Mouse (Mus musculus) olfactory bulb, adult 2 months (tissue): ENCODE results near the gene Snd1. TPM values are rescaled to one million over a fixed set of nuclear protein-coding genes. Genes with fewer than 3 reads are reported as not detected.

Experiments used
- H3K27ac ChIP-seq: fragments of 200-500 bp; 2 replicates; pipeline ENCODE4 v1.5.1; 2012; ENCODE audit warnings: low read depth, low read length; ENCODE audit not compliant: insufficient read depth
- H3K4me1 ChIP-seq: fragments of 200-500 bp; 2 replicates; pipeline ENCODE4 v1.6.1; 2012; ENCODE audit warnings: low read length; ENCODE audit not compliant: control insufficient read depth, insufficient read depth
- H3K4me3 ChIP-seq: fragments of 200-500 bp; 2 replicates; pipeline ENCODE4 v1.5.1; 2012; ENCODE audit warnings: mild to moderate bottlenecking, low read depth, low read length, moderate library complexity; ENCODE audit not compliant: insufficient read depth
- CTCF ChIP-seq: fragments of 200-500 bp; IDR thresholded peaks from 2 replicates; pipeline ENCODE4 v1.5.1; 2012; ENCODE audit warnings: low read depth, mild to moderate bottlenecking, low read length, moderate library complexity; ENCODE audit not compliant: insufficient read depth
- POLR2A ChIP-seq: fragments of 200-500 bp; IDR thresholded peaks from 2 replicates; pipeline ENCODE4 v1.6.1; 2012; ENCODE audit warnings: mild to moderate bottlenecking, low read depth, low read length, moderate library complexity; ENCODE audit not compliant: insufficient read depth
- WGBS: fragments of 180-500 bp; shearing (Covaris S2); methylation state at CpG from one replicate; pipeline ENCODE4 v1.1.7; 2018; 5-methylcytosine and 5-hydroxymethylcytosine counted together
- polyA plus RNA-seq: library from polyadenylated mRNA; stranded (reverse); fragments of >200 nt; gene quantifications from 2 replicates; pipeline ENCODE4 v1.2.4, GENCODE M21; 2012; ENCODE audit warnings: low replicate concordance; ENCODE audit not compliant: missing spikeins, insufficient read depth, insufficient read length

Snd1 gene
- polyA plus RNA-seq, 1 experiment, result not detected

DNA sequence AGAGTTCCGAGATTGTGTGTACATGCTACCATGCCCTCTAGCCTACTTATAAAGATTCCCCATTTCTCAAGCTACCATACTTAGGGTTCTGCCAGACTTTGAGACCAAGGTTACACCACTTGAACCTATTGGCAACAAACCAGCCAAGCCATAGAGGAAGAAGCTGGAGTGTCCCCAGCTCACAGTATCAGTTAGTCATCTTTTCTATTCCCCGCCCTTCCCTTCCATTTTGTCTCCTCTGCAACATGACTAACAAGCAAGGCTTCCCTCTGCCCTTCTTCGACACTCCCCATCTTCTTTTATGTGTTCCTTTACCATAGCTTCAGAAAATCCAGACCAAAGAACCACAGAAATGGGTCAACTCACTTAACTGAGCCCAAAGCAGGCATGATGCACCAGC lies 391.3 kb downstream of the Snd1 start:
- Histone ChIP-seq H3K27ac (no peak overlapping the region), H3K4me3 (no peak overlapping the region), H3K4me1 (peaks cover 23% of the 10 kb centered on the region)
- WGBS, result 100% methylated on average over 3 of the region's 3 CpGs
- TF ChIP-seq CTCF (no peak), POLR2A (no peak)

GRCm38 (mm10) chr6:28867516-28868251 lies 392.7 kb downstream of the Snd1 start:
- Histone ChIP-seq H3K27ac (no peak overlapping the region), H3K4me1 (peaks cover 30% of the 10 kb centered on the region), H3K4me3 (no peak overlapping the region)
- WGBS, result 35% methylated on average over 2 of the region's 2 CpGs
- no peak for TF ChIP-seq POLR2A
- no peak for TF ChIP-seq CTCF

- H3K4me3 ChIP-seq, result no peak overlapping the region
- TF ChIP-seq POLR2A (no peak), CTCF (no peak)
- peaks cover 35% of the 10 kb centered on the region for H3K4me1 ChIP-seq
- 70% methylated on average over 5 of the region's 5 CpGs for WGBS
- H3K27ac ChIP-seq, result no peak overlapping the region
Measured at GRCm38 (mm10) chr6:28871725-28872420, 396.9 kb downstream of the Snd1 start.

DNA sequence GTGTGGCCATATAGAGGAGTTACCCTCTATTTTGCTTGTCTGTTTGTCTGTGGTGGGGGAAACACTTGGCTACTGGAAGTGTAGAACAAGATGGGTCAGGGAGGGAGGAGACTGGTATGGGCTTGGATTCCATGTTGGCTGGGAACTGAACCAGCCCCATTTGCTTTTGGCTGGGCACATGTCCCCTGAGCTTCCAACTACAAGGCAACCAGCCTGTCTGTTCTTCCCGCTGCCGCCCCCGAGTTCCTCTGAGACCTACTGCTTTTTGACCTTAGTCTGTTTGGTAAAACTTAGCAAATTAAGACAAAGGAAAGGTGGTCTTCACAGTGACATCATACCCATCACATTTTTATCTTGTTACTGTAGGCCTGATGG lies 397.5 kb downstream of the Snd1 start:
- Histone ChIP-seq H3K27ac (no peak overlapping the region), H3K4me1 (peaks cover 34% of the 10 kb centered on the region), H3K4me3 (no peak overlapping the region)
- no peak for TF ChIP-seq POLR2A
- TF ChIP-seq CTCF, result no peak
- whole genome bisulfite sequencing, result 78% methylated on average over 3 of the region's 3 CpGs

DNA sequence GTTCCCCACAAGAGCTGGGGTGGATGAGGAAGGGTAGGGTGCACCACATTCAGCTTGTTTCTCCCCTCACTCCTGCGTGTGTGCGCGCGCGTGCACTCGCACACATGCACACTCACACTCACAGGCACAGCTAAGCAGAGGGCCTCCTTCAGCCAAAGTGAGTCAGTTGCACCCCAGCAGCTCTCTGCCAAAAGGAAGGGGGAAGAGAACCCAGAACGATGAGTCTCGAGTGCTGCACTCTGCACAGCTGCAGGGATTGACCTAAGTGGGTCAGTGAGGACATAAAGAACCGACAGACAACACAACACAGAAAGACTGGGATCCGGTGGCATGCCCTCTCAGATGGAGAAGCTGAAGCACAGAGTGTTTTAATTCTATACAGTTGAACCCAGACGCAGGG lies 399.1 kb downstream of the Snd1 start:
- H3K4me3 ChIP-seq, result no peak overlapping the region
- 61% methylated on average over 11 of the region's 11 CpGs for WGBS
- TF ChIP-seq CTCF (no peak), POLR2A (no peak)
- H3K4me1 ChIP-seq, result peaks cover 37% of the 10 kb centered on the region
- H3K27ac ChIP-seq, result no peak overlapping the region; the same call in 1 of the 2 replicates

- 95% methylated on average over 5 of the region's 5 CpGs for WGBS
- TF ChIP-seq POLR2A (no peak), CTCF (no peak)
- Histone ChIP-seq H3K27ac (no peak overlapping the region), H3K4me1 (peaks cover 37% of the 10 kb centered on the region), H3K4me3 (no peak overlapping the region)
Measured at GRCm38 (mm10) chr6:28874759-28875158, 399.8 kb downstream of the Snd1 start.

DNA sequence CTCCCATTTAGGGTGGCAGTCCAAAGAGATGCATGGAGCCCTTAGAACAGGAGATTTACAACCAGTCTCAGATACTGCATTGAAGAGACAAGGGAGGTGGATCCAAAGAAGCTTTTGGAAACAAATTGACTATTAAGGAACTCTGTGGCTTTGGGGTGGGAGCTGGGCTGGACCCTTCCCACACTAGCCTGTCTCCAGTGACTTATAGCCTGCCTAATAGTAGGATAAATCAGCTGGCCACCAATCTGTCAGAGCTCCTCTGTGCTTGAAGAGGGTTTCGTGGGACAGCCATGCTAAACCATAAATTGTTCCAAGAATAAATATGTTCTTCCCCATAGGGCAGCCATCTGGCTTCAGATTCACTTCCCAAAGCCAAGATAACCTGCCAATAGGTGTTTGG lies 400.4 kb downstream of the Snd1 start:
- peaks cover 40% of the 10 kb centered on the region for H3K4me1 ChIP-seq
- 96% methylated on average over 1 of the region's 1 CpGs for WGBS
- no peak for TF ChIP-seq CTCF
- TF ChIP-seq POLR2A, result no peak
- H3K27ac ChIP-seq, result no peak overlapping the region
- H3K4me3 ChIP-seq, result no peak overlapping the region

DNA sequence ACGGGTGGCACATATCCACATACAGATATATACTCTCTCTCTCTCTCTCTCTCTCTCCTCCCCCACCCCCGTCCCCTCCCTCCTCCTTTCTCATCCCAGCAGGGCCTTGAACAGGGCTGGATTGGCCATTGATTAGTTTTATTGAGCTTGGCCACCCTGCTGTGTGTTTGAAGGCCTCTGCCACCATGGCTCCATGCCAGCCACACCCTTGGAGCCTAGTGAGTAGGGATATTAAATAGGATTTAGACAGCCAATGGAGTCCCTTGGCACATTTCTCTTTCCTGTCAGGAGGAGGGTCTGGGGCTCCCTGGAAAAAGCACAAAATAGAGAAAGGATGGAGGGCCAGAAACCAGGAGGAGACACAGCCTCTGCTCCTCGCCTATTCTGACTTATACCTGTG lies 401.6 kb downstream of the Snd1 start:
- no peak overlapping the region for H3K27ac ChIP-seq
- 64% methylated on average over 3 of the region's 3 CpGs for WGBS

GRCm38 (mm10) chr6:28877945-28878666 lies 403.2 kb downstream of the Snd1 start:
- TF ChIP-seq CTCF, result no peak
- TF ChIP-seq POLR2A, result no peak
- Histone ChIP-seq H3K4me1 (peaks cover 29% of the 10 kb centered on the region), H3K4me3 (no peak overlapping the region), H3K27ac (no peak overlapping the region)
- WGBS, result 52% methylated on average over 7 of the region's 7 CpGs

More for the DNA sequence above, 401.6 kb downstream of the Snd1 start:
- TF ChIP-seq CTCF (no peak), POLR2A (no peak)
- H3K4me1 ChIP-seq, result peaks cover 40% of the 10 kb centered on the region
- H3K4me3 ChIP-seq, result no peak overlapping the region
